Mouse (Mus musculus) lung, adult 10 weeks (tissue): Measurements from ENCODE around the gene Olfr352. TPM values are rescaled to one million over a fixed set of nuclear protein-coding genes. Genes with fewer than 3 reads are reported as not detected.

Source experiments
- polyA plus RNA-seq: library from polyadenylated mRNA; stranded (reverse); fragments of 350-450 nt; fragmentation: Illumina TruSeq; extraction: RNeasy Lipid Tissue Mini Kit (QIAGEN cat#74804); gene quantifications from one replicate; pipeline ENCODE4 v1.2.3, GENCODE M21; 2014; ENCODE audit warnings: low read depth, low replicate concordance; ENCODE audit not compliant: insufficient read depth

The Olfr352 gene
- not detected for polyA plus RNA-seq

DNA sequence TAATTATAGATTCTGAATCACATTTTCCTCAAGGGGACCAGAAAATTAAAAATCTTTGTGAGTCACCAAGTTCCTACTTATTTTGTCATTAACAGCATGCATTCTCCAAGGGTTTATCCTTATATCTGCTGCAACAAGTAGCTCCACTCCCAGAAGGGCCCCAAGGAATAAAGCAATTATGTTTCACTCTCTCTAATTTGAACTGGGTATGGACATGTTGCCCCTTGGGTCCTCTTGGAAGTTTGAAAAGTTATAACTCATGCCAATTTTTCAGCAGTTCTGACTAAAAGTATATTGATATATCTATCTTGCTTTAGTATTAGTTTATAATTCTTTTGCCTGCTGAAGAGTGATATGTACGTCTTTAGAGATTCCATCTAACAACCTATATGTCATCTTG, at the start of gene Olfr352:
TSS of gene Olfr352 (plus strand) at position 301 of the 400 bp plus-strand sequence.

DNA sequence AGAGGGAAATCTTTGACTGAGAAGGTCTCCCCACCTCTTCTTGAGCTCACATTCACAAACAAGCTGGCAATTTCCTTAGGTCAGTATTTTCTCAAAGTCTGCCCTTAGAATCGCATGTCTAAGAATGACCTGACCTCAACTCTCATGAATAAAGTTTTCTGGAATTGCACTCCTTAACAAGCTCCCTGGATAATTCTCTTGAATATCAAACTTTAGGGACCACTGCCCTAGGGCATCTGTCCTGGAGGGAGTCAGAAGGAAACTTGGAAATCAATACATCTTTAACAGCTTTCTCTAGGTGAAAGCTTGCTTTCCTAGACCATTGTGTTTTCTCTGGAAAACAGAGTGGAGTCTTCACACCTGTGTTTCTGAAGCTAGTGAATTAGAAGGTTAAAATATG, 22.2 kb upstream of the Olfr352 start, which contains the start of gene Olfr350:
TSS of gene Olfr350 (plus strand) at position 301 of the 400 bp plus-strand sequence.

DNA sequence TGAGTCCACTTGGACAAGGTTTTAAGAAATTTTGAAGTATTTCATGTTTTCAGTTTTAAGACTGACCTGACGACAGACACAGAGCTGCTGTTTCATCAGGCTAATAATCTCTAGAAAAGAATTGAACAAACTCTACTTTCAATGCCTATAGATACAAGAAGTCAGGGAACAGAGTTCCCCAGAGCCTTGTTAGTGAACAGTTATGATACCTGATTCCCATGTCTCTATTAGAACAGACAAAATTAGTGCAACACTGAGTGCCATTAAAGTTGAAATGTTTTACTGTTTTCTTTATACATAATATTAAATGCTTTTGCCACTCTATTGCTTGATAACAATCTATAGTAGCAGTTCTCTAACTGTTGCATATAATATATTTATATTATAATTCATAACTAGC, 5.7 kb upstream of the Olfr352 start, which contains the start of gene Olfr351:
TSS of gene Olfr351 (minus strand) at position 101 of the 400 bp plus-strand sequence.

DNA sequence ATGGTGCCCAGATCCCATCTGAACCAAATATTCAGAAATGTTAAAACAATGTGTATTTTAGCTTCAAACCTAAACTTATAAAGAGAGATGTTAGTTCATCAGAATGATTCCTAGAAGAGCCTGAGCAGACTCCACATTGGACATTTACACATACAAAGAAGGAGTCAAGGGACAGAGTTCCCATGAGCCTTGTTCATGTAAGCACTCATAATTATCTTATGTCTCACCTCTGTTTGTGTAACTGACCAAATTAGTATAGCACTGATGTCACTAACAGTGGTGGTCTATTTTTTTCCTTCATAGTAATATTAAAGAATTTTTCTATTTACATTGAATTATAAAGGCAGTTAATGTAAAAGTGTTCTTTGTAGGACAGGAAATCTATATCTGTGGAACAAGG, 24.6 kb downstream of the Olfr352 start, which contains the start of gene Olfr353:
TSS of gene Olfr353 (minus strand) at position 101 of the 400 bp plus-strand sequence.

DNA sequence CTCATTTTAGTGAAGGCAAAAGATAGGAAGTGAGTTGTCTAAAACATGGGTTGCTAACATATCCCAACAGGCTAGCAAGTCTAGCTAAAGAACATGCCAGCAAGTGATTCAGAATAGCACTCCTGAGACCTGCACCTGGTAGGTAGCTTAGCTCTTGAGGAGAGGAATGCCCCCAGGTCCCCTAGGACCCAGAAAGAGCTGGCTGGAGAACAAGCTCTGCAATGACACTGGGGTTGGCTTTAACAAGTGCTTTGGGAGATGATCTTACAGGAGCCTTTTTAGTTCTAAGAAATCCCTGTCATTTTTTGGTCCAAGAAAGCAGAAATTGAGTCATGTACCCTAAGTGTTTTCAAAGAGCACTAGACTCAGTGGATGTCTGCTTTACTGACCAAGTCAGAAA, 37.1 kb downstream of the Olfr352 start, which contains the start of gene Olfr354:
TSS of gene Olfr354 (plus strand) at position 301 of the 400 bp plus-strand sequence.

Other genes with a start within 250 kb of the Olfr352 start
- not detected for gene Olfr345, start 228.4 kb upstream of the Olfr352 start, polyA plus RNA-seq
- gene Olfr346, start 182.7 kb upstream of the Olfr352 start, polyA plus RNA-seq: not detected
- gene Olfr347, start 136.6 kb upstream of the Olfr352 start, polyA plus RNA-seq: not detected
- gene Olfr348, start 84.2 kb upstream of the Olfr352 start, polyA plus RNA-seq: not detected
- not detected for gene Olfr50, start 77.9 kb upstream of the Olfr352 start, polyA plus RNA-seq
- gene Olfr3, start 51.4 kb upstream of the Olfr352 start, polyA plus RNA-seq: not detected
- gene Olfr350, start 22.1 kb upstream of the Olfr352 start, polyA plus RNA-seq: not detected
- not detected for gene Olfr351, start 5.8 kb upstream of the Olfr352 start, polyA plus RNA-seq
- gene Olfr353, start 24.5 kb downstream of the Olfr352 start, polyA plus RNA-seq: not detected
- not detected for gene Olfr354, start 37.2 kb downstream of the Olfr352 start, polyA plus RNA-seq
- gene Olfr355, start 60.4 kb downstream of the Olfr352 start, polyA plus RNA-seq: not detected
- not detected for gene Olfr356, start 68.7 kb downstream of the Olfr352 start, polyA plus RNA-seq
- not detected for gene Olfr357, start 125.4 kb downstream of the Olfr352 start, polyA plus RNA-seq
- not detected for gene Olfr358, start 140.9 kb downstream of the Olfr352 start, polyA plus RNA-seq
- gene Olfr360, start 197.3 kb downstream of the Olfr352 start, polyA plus RNA-seq: not detected
- not detected for gene Olfr361, start 220.8 kb downstream of the Olfr352 start, polyA plus RNA-seq
- gene Olfr362, start 249.4 kb downstream of the Olfr352 start, polyA plus RNA-seq: not detected